Mouse (Mus musculus) hindbrain, embryonic 15.5 days (tissue): Measurements from ENCODE around the gene Pigc. TPM values are rescaled to one million over a fixed set of nuclear protein-coding genes. Genes with fewer than 3 reads are reported as not detected.
A peak's percentile ranks its signal among the peaks of the same experiment; 100 is the strongest.

Experiments
- ATAC-seq: fragments of 200-750 bp; cut with Nextera tagmentation; 2 replicates; pipeline ENCODE4 v1.8.0; 2017; ENCODE audit warnings: low read depth, moderate number of reproducible peaks, moderate TSS enrichment; ENCODE audit not compliant: low FRiP score
- H3K27ac ChIP-seq: fragments of 300-500 bp; sonication (generic); replicated peaks from 2 replicates; pipeline ENCODE4 v1.5.1; 2015; ENCODE audit warnings: mild to moderate bottlenecking, inconsistent platforms
- H3K27me3 ChIP-seq: fragments of 300-500 bp; sonication (generic); 2 replicates; pipeline ENCODE4 v1.6.1; 2015; ENCODE audit warnings: control low read depth, inconsistent platforms
- H3K36me3 ChIP-seq: fragments of 300-500 bp; sonication (generic); 2 replicates; pipeline ENCODE4 v1.6.1; 2015; ENCODE audit warnings: control low read depth, inconsistent platforms
- H3K4me1 ChIP-seq: fragments of 300-500 bp; sonication (generic); replicated peaks from 2 replicates; pipeline ENCODE4 v1.6.1; 2015; ENCODE audit warnings: control low read depth, inconsistent platforms
- H3K4me2 ChIP-seq: fragments of 300-500 bp; sonication (generic); 2 replicates; pipeline ENCODE4 v1.6.1; 2015; ENCODE audit warnings: moderate library complexity, mild to moderate bottlenecking, inconsistent platforms
- H3K4me3 ChIP-seq: fragments of 300-500 bp; sonication (generic); 2 replicates; pipeline ENCODE4 v1.5.1; 2015; ENCODE audit warnings: mild to moderate bottlenecking, inconsistent platforms
- H3K9ac ChIP-seq: fragments of 300-500 bp; sonication (generic); 2 replicates; pipeline ENCODE4 v1.6.1; 2015; ENCODE audit warnings: inconsistent platforms
- H3K9me3 ChIP-seq: fragments of 300-500 bp; sonication (generic); 2 replicates; pipeline ENCODE4 v1.6.1; 2016; ENCODE audit warnings: control low read depth, inconsistent platforms
- WGBS: fragments of 180-500 bp; shearing (Covaris S2); methylation state at CpG from one replicate; pipeline ENCODE4 v1.1.7; 2015; 5-methylcytosine and 5-hydroxymethylcytosine counted together
- polyA plus RNA-seq: library from polyadenylated mRNA; unstranded; fragments of >200 nt; fragmentation: Nextera tagmentation; extraction: Ambion mirVana; gene quantifications from 2 replicates; pipeline ENCODE4 v1.2.1, GENCODE M21; 2015

Pigc gene
- polyA plus RNA-seq, 1 experiment from 2014 or later, result 36.6 TPM

DNA sequence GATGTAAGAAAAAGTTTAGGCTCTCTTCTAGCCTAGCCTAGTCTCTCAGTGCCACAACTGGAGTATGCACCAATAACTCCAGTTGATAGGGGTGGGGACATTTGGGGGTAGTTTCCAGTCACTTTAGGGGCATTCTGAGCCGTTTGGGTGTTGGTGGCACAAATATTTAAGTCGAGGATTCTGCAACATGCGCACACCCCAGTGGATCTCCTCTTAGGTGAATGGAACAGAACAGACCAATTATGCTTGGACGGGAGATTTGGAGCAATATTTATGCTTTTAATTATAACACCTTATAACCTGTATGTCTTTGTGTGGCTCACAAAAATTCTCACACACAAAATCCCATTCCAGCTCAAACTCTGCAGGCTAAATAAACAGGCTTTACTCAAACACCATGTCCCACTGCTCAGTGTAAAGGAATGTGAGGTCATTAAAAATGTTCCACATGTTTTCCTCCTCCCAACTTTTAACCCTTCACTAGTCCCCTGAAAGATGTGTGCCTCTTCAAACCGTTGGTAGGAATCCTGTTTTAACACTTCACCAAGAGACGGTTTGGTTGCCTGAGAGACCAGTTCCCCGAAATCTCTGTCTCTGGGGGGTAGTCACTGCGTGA is 46.4 kb downstream of the Pigc start:
- Histone ChIP-seq H3K4me1 (peaks cover 3% of the 10 kb centered on the region; the same call in 1 of the 2 replicates), H3K36me3 (peaks cover 6% of the 10 kb centered on the region; the same call in 1 of the 2 replicates), H3K27me3 (no peaks in the 10 kb centered on the region), H3K9ac (no peak overlapping the region), H3K9me3 (no peaks in the 10 kb centered on the region), H3K4me3 (no peak overlapping the region), H3K4me2 (no peak overlapping the region), H3K27ac (0 out of 2 replicates have a peak overlapping the region, but pooled peaks have one; percentile 8)
- no peak for ATAC-seq
- 65% methylated on average over 8 of the region's 8 CpGs for WGBS

DNA sequence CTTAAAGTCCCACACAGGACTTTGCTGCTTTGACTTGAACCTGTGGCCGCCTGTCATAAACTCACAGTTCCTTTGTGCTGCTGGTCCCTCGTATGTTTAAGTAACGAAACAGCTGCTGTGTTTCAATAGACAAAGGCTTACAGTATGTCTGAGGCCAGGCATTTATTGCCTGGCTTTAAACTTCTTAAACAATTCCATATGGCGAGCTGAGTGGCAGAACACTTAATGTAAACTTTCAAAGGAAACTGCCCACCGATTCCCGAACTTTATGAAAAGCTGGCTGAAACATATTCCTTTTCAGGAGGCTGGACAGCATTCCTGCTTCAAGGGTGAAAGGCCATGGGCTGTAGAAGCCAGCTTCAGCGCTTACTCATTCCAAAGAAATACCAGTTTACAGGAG is 48.0 kb downstream of the Pigc start:
- no peak for ATAC-seq
- no peaks in the 10 kb centered on the region for H3K27me3 ChIP-seq
- no peak overlapping the region for H3K9ac ChIP-seq
- no peaks in the 10 kb centered on the region for H3K36me3 ChIP-seq
- no peaks in the 10 kb centered on the region for H3K9me3 ChIP-seq
- no peak overlapping the region for H3K27ac ChIP-seq
- H3K4me1 ChIP-seq, result peaks cover 11% of the 10 kb centered on the region; the same call in 1 of the 2 replicates
- H3K4me2 ChIP-seq, result no peak overlapping the region
- 64% methylated on average over 7 of the region's 7 CpGs for WGBS
- H3K4me3 ChIP-seq, result no peak overlapping the region

DNA sequence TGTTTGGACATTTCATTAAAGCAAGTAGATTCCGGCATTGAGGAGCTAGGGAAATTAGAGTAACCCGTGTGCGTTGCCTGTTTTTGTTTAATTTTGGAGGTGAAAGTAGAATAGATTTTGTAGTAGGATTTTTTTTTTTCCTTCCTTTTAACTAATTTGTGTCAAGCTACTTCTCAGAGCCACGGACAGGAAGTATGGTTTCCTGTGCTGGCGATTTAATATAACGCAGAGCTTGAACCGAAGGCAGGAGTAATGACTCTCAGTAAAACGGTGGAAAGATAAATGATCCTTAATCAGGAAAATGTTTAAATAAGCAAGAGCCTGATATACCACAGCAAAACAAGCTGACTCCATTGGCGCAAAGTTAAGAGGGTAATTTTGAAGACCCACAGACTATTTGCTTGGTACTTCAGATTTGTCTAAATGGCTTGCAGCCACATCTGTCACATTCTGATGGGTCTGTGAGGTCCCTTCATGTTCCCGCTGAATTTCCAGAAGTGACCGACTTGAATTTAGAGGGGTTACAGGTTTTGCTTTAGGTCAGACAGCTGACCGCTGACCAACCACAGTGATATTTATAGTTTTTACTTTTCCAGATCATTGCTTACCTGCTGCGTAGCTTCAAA is 49.1 kb downstream of the Pigc start:
- no peak overlapping the region for H3K4me2 ChIP-seq
- H3K9ac ChIP-seq, result no peak overlapping the region
- H3K9me3 ChIP-seq, result no peaks in the 10 kb centered on the region
- 83% methylated on average over 13 of the region's 13 CpGs for WGBS
- no peaks in the 10 kb centered on the region for H3K27me3 ChIP-seq
- no peak for ATAC-seq
- H3K27ac ChIP-seq, result no peak overlapping the region
- peaks cover 12% of the 10 kb centered on the region; the same call in 1 of the 2 replicates for H3K4me1 ChIP-seq
- no peaks in the 10 kb centered on the region for H3K36me3 ChIP-seq
- no peak overlapping the region for H3K4me3 ChIP-seq

DNA sequence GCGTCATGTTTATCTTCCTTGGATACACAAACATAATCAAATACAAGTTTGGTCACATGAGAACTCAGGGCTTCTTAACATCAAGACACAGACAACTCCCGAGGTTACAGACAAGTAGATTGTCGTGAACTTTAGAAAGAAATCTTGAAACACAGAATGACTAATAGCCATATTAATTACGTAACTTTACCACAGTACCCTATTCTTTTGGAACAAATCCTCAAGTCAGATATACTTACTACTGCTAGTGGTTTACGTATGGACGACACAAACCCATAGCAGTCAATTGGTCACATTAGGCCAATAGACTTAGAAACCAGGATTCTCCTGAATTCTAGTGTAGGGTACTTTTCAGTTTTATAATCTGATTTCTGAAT is 49.6 kb downstream of the Pigc start:
- no peak for ATAC-seq
- H3K27me3 ChIP-seq, result no peaks in the 10 kb centered on the region
- H3K9ac ChIP-seq, result no peak overlapping the region
- H3K9me3 ChIP-seq, result no peaks in the 10 kb centered on the region
- WGBS, result 88% methylated on average over 6 of the region's 6 CpGs
- H3K36me3 ChIP-seq, result no peaks in the 10 kb centered on the region
- no peak overlapping the region for H3K4me3 ChIP-seq
- peaks cover 12% of the 10 kb centered on the region; the same call in 1 of the 2 replicates for H3K4me1 ChIP-seq
- H3K27ac ChIP-seq, result no peak overlapping the region
- H3K4me2 ChIP-seq, result no peak overlapping the region

DNA sequence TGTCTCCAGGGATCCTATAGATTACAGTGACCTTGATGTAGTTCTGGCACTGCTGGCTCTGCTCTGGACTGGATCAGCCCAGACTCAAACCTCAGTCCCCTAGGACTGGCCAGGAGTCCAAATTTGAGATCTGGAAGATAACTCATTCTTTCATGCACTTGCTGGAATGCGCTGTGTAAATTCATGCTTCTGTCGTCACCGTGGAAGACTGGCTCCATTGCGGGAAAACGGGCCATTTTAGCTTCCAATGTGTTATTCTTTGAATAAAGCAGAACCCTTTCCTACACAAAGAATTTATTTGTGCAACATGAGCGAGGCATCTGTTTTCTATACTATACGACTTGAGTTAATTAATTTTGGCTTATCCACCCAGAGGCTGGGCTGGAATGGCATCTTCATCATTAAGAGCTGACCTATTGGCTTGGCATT is 51.3 kb downstream of the Pigc start:
- Histone ChIP-seq H3K27me3 (no peaks in the 10 kb centered on the region), H3K4me1 (peaks cover 12% of the 10 kb centered on the region; the same call in 1 of the 2 replicates), H3K9me3 (no peaks in the 10 kb centered on the region), H3K27ac (no peak overlapping the region), H3K4me2 (no peak overlapping the region), H3K9ac (no peak overlapping the region), H3K36me3 (no peaks in the 10 kb centered on the region), H3K4me3 (no peak overlapping the region)
- WGBS, result 60% methylated on average over 7 of the region's 7 CpGs
- peak; percentile 42; the same call in 1 of the 2 replicates for ATAC-seq

DNA sequence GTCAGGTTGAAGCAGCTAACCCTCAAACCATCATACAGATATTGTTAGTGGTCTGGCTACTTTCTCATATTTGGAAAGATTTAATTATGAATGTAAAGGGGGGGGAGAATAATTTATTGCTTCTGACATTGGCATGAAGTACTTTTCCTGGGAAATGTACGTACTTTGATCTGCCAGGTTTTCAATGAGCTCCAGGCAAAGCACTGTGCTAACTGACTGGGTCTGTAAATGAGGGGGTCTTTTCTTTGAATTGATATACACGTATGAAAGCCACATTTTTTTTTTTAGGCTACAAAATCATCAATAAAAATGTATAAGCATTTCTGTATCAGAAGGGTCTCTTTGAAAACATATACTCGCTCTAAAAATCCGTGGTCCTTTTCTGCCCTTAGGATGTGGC is 51.8 kb downstream of the Pigc start:
- WGBS, result 66% methylated on average over 4 of the region's 4 CpGs
- Histone ChIP-seq H3K27me3 (no peaks in the 10 kb centered on the region), H3K4me1 (peaks cover 12% of the 10 kb centered on the region; the same call in 1 of the 2 replicates), H3K9ac (no peak overlapping the region), H3K27ac (0 out of 2 replicates have a peak overlapping the region, but pooled peaks have one; percentile 34), H3K9me3 (no peaks in the 10 kb centered on the region), H3K4me2 (no peak overlapping the region), H3K4me3 (no peak overlapping the region), H3K36me3 (no peaks in the 10 kb centered on the region)
- ATAC-seq, result no peak

Other genes with a start within 250 kb of the Pigc start
- 0.30 and 0.31 TPM in 2 replicates for gene Fasl, start 180.7 kb upstream of the Pigc start, polyA plus RNA-seq
- gene Suco, start 92.5 kb upstream of the Pigc start, polyA plus RNA-seq, result 15.1 and 19.5 TPM in 2 replicates
- gene 4930558K02Rik, start 10.4 kb downstream of the Pigc start, polyA plus RNA-seq, result 0.16 and 0.25 TPM in 2 replicates